Mouse (Mus musculus): ENCODE measurements around the gene Thnsl1. TPM values are rescaled to one million over a fixed set of nuclear protein-coding genes. Genes with fewer than 3 reads are reported as not detected.
"Not testable (repeated sequence)": the region's sequence is repeated elsewhere in the genome, so short reads cannot be mapped to it uniquely, and the experiment has no call there.

Thnsl1 gene
- polyA plus RNA-seq, 1 experiment from 2014 or later, result 5.7 TPM

DNA sequence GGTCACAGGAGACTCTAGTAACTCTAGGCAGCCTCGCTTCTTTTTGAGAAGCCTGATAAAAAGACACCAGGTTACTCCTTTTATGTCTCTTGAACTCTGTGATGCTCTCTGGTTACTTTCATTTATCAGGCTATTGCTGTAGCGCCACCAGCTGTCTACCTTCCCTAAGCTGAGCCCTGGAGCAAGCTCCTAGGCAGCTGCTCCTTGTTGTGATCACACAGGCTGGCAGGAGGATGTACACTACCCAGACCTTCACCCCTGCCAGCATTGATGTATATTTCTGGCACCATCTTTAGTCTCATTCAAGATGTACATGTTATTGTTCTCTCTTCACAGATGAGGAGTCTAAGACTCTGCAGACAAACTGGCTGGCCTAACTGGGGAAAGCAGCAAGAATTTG, 24.8 kb downstream of the Thnsl1 start:
- ATAC-seq (replicated peaks; ENCODE audit: extremely low read depth, insufficient read depth, low FRiP score), result no peak
- Histone ChIP-seq H3K9ac (ENCODE audit: low read length) (no peak overlapping the region), H3K27ac (ENCODE audit: low read length) (no peak overlapping the region), H3K4me3 (ENCODE audit: low read length) (no peak overlapping the region), H3K9me3 (replicated peaks; ENCODE audit: control insufficient read depth, low read length) (no peaks in the 10 kb centered on the region), H3K4me2 (ENCODE audit: low read depth, low read length) (no peak overlapping the region), H3K4me1 (ENCODE audit: control insufficient read depth, insufficient read depth, low read length) (no peaks in the 10 kb centered on the region), H3K36me3 (ENCODE audit: control insufficient read depth, insufficient read depth) (no peaks in the 10 kb centered on the region), H3K27me3 (ENCODE audit: control insufficient read depth, insufficient read depth, low read length) (no peaks in the 10 kb centered on the region)
- WGBS, result 70% methylated on average over 2 of the region's 2 CpGs

DNA sequence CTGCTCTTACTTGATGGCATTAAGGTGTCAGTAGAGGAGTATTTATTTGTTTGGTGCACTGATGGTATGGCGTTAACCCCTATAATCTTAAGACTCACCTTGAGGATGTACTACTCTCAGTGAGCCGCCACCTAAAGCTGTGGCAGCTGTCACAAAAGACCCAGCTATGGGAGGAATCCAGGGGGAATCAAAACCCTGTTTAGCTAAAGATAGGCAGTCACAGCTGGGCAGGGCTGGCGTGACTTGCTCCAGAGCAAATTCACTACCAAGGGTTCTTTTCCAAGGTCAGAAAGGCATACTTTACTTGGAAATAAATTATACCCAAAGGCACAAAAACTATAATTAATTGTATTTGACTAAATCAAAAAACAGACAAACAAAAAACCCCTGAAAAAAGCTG, 25.6 kb downstream of the Thnsl1 start:
- ATAC-seq (replicated peaks; ENCODE audit: extremely low read depth, insufficient read depth, low FRiP score), result no peak
- 72% methylated on average over 3 of the region's 3 CpGs for WGBS

DNA sequence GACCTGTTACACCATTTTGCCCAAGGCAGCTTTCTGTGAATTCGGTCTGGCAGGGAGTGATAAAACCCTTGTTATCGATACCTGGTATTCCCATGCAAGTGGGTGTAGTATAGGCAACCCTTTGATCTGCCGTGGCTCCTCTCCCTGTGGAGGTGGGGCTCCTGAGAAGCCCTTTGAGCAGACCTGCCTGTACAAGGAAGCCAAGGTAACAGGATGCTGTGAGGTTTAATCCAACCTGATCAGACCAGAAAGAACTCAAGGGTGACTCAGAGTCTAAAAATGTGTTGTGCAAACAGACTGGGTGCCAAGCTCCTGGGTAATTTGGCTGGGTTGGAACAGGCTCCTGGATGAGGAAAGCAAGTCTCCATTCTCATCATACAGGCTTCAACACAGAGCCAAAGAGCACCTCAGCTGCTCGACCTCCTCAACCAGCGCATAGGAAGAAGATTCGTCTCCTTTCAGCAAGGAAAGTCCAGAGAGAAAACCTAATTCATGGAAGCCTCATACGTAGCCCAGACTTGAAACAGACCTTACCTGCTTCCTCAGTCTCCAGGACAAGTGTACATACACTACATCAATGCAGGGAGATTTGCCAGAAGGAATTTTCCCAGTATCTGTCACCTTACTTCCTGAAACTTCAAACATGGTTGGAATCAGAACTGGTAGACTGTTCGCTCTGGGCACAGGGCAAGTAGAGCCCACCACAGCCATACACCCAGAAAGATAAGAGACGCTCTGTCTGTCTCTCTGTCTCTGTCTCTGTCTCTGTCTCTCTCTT, 29.5 kb downstream of the Thnsl1 start:
- H3K4me1 ChIP-seq (ENCODE audit: control insufficient read depth, insufficient read depth, low read length), result peaks cover 5% of the 10 kb centered on the region; the same call in 1 of the 2 replicates
- no peak for ATAC-seq (replicated peaks; ENCODE audit: extremely low read depth, insufficient read depth, low FRiP score)
- H3K4me3 ChIP-seq (ENCODE audit: low read length), result no peak overlapping the region
- H3K9ac ChIP-seq (ENCODE audit: low read length), result no peak overlapping the region
- H3K27me3 ChIP-seq (ENCODE audit: control insufficient read depth, insufficient read depth, low read length), result peaks cover 7% of the 10 kb centered on the region; the same call in 1 of the 2 replicates
- no peak overlapping the region for H3K27ac ChIP-seq (ENCODE audit: low read length)
- 68% methylated on average over 9 of the region's 9 CpGs for WGBS
- no peak overlapping the region for H3K4me2 ChIP-seq (ENCODE audit: low read depth, low read length)
- no peaks in the 10 kb centered on the region for H3K36me3 ChIP-seq (ENCODE audit: control insufficient read depth, insufficient read depth)
- H3K9me3 ChIP-seq (replicated peaks; ENCODE audit: control insufficient read depth, low read length), result no peaks in the 10 kb centered on the region

More for the DNA sequence above, 25.6 kb downstream of the Thnsl1 start:
- Histone ChIP-seq H3K9me3 (replicated peaks; ENCODE audit: control insufficient read depth, low read length) (no peaks in the 10 kb centered on the region), H3K27me3 (ENCODE audit: control insufficient read depth, insufficient read depth, low read length) (peaks cover 2% of the 10 kb centered on the region; the same call in 1 of the 2 replicates), H3K27ac (ENCODE audit: low read length) (no peak overlapping the region), H3K36me3 (ENCODE audit: control insufficient read depth, insufficient read depth) (no peaks in the 10 kb centered on the region), H3K4me2 (ENCODE audit: low read depth, low read length) (no peak overlapping the region), H3K4me1 (ENCODE audit: control insufficient read depth, insufficient read depth, low read length) (peaks cover under 1% of the 10 kb centered on the region; the same call in 1 of the 2 replicates), H3K9ac (ENCODE audit: low read length) (no peak overlapping the region), H3K4me3 (ENCODE audit: low read length) (no peak overlapping the region)

- WGBS, result 90% methylated on average over 4 of the region's 4 CpGs
- Histone ChIP-seq H3K36me3 (ENCODE audit: control insufficient read depth, insufficient read depth) (no peaks in the 10 kb centered on the region), H3K27me3 (ENCODE audit: control insufficient read depth, insufficient read depth, low read length) (peaks cover 7% of the 10 kb centered on the region; the same call in 1 of the 2 replicates), H3K27ac (ENCODE audit: low read length) (no peak overlapping the region), H3K9me3 (replicated peaks; ENCODE audit: control insufficient read depth, low read length) (no peaks in the 10 kb centered on the region), H3K4me1 (ENCODE audit: control insufficient read depth, insufficient read depth, low read length) (peaks cover 5% of the 10 kb centered on the region; the same call in 1 of the 2 replicates), H3K4me3 (ENCODE audit: low read length) (no peak overlapping the region), H3K4me2 (ENCODE audit: low read depth, low read length) (no peak overlapping the region), H3K9ac (ENCODE audit: low read length) (no peak overlapping the region)
- no peak for ATAC-seq (replicated peaks; ENCODE audit: extremely low read depth, insufficient read depth, low FRiP score)
Observed at GRCm38 (mm10) chr2:21235844-21236386, 30.4 kb downstream of the Thnsl1 start.

DNA sequence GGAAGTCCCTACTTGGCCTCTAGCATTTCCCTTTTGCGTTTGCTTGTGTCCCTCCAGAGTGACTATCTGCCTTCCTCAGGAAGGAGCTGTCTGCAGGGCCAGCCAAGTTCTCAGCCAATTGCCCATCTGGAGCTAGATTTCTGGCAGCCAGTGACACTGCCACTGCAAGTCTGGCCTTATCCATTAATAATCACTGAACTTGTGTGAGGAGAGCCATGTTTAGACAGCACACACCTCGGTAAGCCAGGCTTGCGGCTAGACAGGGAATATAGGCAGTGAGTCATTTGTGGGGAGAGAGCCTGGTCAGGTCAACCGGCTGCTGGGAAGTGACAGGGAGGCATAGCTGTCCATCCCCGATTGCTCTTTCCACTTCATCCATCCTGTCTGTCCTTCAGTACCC, 31.3 kb downstream of the Thnsl1 start:
- Histone ChIP-seq H3K4me2 (ENCODE audit: low read depth, low read length) (no peak overlapping the region), H3K36me3 (ENCODE audit: control insufficient read depth, insufficient read depth) (no peaks in the 10 kb centered on the region), H3K9ac (ENCODE audit: low read length) (no peak overlapping the region), H3K27ac (ENCODE audit: low read length) (no peak overlapping the region), H3K9me3 (replicated peaks; ENCODE audit: control insufficient read depth, low read length) (peaks cover 5% of the 10 kb centered on the region; the same call in 1 of the 2 replicates), H3K4me3 (ENCODE audit: low read length) (no peak overlapping the region), H3K27me3 (ENCODE audit: control insufficient read depth, insufficient read depth, low read length) (peaks cover 9% of the 10 kb centered on the region), H3K4me1 (ENCODE audit: control insufficient read depth, insufficient read depth, low read length) (peaks cover 5% of the 10 kb centered on the region; the same call in 1 of the 2 replicates)
- ATAC-seq (replicated peaks; ENCODE audit: extremely low read depth, insufficient read depth, low FRiP score), result peak; percentile 57
- WGBS, result 32% methylated on average over 5 of the region's 5 CpGs

DNA sequence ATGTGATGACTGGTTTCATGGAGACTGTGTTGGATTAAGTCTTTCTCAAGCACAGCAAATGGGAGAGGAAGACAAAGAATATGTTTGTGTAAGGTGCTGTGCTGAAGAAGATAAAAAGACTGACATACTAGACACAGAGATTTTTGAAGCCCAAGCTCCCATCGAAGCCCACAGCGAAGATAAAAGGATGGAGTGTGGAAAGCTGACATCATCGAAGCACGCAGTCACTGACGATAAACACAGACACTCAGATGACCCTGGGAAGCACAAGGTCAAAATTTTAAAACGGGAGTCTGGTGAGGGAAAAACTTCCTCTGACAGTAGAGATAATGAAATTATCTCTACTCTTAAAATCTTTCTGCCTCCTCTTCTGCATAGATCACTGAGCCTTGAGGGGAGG, 38.6 kb downstream of the Thnsl1 start:
- H3K36me3 ChIP-seq (ENCODE audit: control insufficient read depth, insufficient read depth); H3K4me2 ChIP-seq (ENCODE audit: low read depth, low read length); H3K4me3 ChIP-seq (ENCODE audit: low read length); H3K27ac ChIP-seq (ENCODE audit: low read length); H3K9ac ChIP-seq (ENCODE audit: low read length); H3K9me3 ChIP-seq (replicated peaks; ENCODE audit: control insufficient read depth, low read length); H3K27me3 ChIP-seq (ENCODE audit: control insufficient read depth, insufficient read depth, low read length): not testable (repeated sequence)
- H3K4me1 ChIP-seq (ENCODE audit: control insufficient read depth, insufficient read depth, low read length), result peaks cover 13% of the 10 kb centered on the region
- peak; percentile 65 for ATAC-seq (replicated peaks; ENCODE audit: extremely low read depth, insufficient read depth, low FRiP score)
- 2% methylated on average over 4 of the region's 6 CpGs for WGBS

GRCm38 (mm10) chr2:21244986-21245385, 39.5 kb downstream of the Thnsl1 start:
- H3K27ac ChIP-seq (ENCODE audit: low read length), result peak overlapping the region; percentile 55; the same call in 1 of the 2 replicates
- H3K9ac ChIP-seq (ENCODE audit: low read length), result no peak overlapping the region
- peaks cover 5% of the 10 kb centered on the region; the same call in 1 of the 2 replicates for H3K9me3 ChIP-seq (replicated peaks; ENCODE audit: control insufficient read depth, low read length)
- peaks cover 13% of the 10 kb centered on the region for H3K4me1 ChIP-seq (ENCODE audit: control insufficient read depth, insufficient read depth, low read length)
- no peak overlapping the region for H3K4me3 ChIP-seq (ENCODE audit: low read length)
- peaks cover 5% of the 10 kb centered on the region; the same call in 1 of the 2 replicates for H3K27me3 ChIP-seq (ENCODE audit: control insufficient read depth, insufficient read depth, low read length)
- ATAC-seq (replicated peaks; ENCODE audit: extremely low read depth, insufficient read depth, low FRiP score), result peak; percentile 49
- peak overlapping the region; percentile 17; the same call in 1 of the 2 replicates for H3K4me2 ChIP-seq (ENCODE audit: low read depth, low read length)
- 21% methylated on average over 4 of the region's 4 CpGs for WGBS
- H3K36me3 ChIP-seq (ENCODE audit: control insufficient read depth, insufficient read depth), result no peaks in the 10 kb centered on the region

DNA sequence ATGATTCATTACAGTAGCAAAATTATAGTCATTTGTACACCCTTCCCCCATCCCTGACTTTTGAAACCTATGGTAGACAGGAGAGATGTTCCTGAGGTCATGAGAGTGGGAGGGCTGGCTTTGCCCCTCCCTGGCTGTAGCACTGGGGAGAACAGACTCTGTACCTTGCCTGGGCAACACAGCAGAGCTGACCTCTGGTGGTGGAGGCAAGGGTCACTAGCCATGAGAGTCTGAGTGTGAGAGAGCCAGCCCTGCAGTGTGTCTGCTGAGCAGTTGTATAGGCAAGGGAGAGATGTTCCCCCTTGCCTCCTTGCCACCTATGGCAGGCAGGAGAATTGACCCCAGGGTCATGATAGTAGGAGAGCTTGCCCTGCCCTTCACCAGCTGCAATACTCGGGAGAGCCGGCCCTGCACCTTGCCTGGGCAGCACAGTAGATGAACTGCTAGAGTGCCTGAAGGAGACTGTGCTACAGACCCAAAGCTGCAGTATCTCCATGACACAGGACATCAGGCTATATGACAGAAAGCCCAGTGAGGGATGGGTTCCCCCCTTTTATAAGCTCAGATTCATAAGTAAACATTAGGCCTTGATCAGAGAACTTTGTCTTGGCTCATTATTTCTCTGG, 40.1 kb downstream of the Thnsl1 start:
- peaks cover 13% of the 10 kb centered on the region for H3K4me1 ChIP-seq (ENCODE audit: control insufficient read depth, insufficient read depth, low read length)
- no peaks in the 10 kb centered on the region for H3K36me3 ChIP-seq (ENCODE audit: control insufficient read depth, insufficient read depth)
- H3K4me2 ChIP-seq (ENCODE audit: low read depth, low read length), result peak overlapping the region; percentile 17; the same call in 1 of the 2 replicates
- no peak overlapping the region for H3K27ac ChIP-seq (ENCODE audit: low read length)
- peaks cover 5% of the 10 kb centered on the region; the same call in 1 of the 2 replicates for H3K27me3 ChIP-seq (ENCODE audit: control insufficient read depth, insufficient read depth, low read length)
- no peak overlapping the region for H3K9ac ChIP-seq (ENCODE audit: low read length)
- peak; percentile 45; the same call in 1 of the 2 replicates for ATAC-seq (replicated peaks; ENCODE audit: extremely low read depth, insufficient read depth, low FRiP score)
- H3K9me3 ChIP-seq (replicated peaks; ENCODE audit: control insufficient read depth, low read length), result peaks cover 5% of the 10 kb centered on the region; the same call in 1 of the 2 replicates
- 57% methylated on average over 2 of the region's 2 CpGs for WGBS
- no peak overlapping the region for H3K4me3 ChIP-seq (ENCODE audit: low read length)

GRCm38 (mm10) chr2:21253644-21254043, 48.1 kb downstream of the Thnsl1 start:
- Histone ChIP-seq H3K36me3 (ENCODE audit: control insufficient read depth, insufficient read depth) (no peaks in the 10 kb centered on the region), H3K27me3 (ENCODE audit: control insufficient read depth, insufficient read depth, low read length) (no peaks in the 10 kb centered on the region), H3K9me3 (replicated peaks; ENCODE audit: control insufficient read depth, low read length) (no peaks in the 10 kb centered on the region), H3K4me3 (ENCODE audit: low read length) (no peak overlapping the region), H3K9ac (ENCODE audit: low read length) (no peak overlapping the region), H3K27ac (ENCODE audit: low read length) (no peak overlapping the region), H3K4me1 (ENCODE audit: control insufficient read depth, insufficient read depth, low read length) (no peaks in the 10 kb centered on the region), H3K4me2 (ENCODE audit: low read depth, low read length) (no peak overlapping the region)
- ATAC-seq (replicated peaks; ENCODE audit: extremely low read depth, insufficient read depth, low FRiP score), result no peak
- 69% methylated on average over 3 of the region's 3 CpGs for WGBS
